Mouse (Mus musculus): Measurements from ENCODE around the gene Pex6. TPM values are rescaled to one million over a fixed set of nuclear protein-coding genes. Genes with fewer than 3 reads are reported as not detected.
A peak's percentile ranks its signal among the peaks of the same experiment; 100 is the strongest.

Gene Pex6
- total RNA-seq, 1 experiment, result 17.8 TPM

DNA sequence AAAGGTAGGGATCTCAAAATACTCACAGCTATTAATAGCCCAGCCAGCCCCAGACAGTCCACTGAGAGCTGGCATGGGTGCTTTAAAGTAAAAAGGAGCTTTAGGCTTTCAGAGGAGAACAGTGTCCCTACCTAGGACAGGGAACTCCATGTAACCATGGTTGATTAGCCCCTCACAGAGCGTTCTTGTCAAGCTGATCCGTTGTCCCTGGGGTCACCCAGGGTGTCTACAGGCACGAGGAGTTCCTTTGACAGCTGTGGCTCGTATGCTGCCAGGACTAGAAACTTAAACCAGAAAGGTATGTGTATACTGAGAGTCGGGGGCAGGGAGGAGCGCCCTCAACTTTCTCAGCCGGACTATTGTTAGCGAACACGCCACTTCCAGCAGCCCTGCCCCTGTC, 32.4 kb upstream of the Pex6 start:
- DNase-seq (ENCODE audit: low read depth, low spot score), result no peak
- peak overlapping the region; percentile 15; the same call in 1 of the 2 replicates for H3K9ac ChIP-seq (ENCODE audit: insufficient read depth, low read depth, low read length, poor library complexity, severe bottlenecking)
- no peak overlapping the region for H3K27ac ChIP-seq (ENCODE audit: insufficient read depth, low read depth, low read length, poor library complexity, severe bottlenecking)
- H3K36me3 ChIP-seq (ENCODE audit: control insufficient read depth, insufficient read depth, low read length, poor library complexity, severe bottlenecking), result peaks cover 37% of the 10 kb centered on the region
- peaks cover 22 to 41% of the 10 kb centered on the region in 2 experiments for H3K4me1 ChIP-seq (ENCODE audit: control insufficient read depth in 2 of 2, insufficient read depth in 2 of 2, low read length in 2 of 2, poor library complexity in 1 of 2)
- TF ChIP-seq ZC3H11A (IDR thresholded peaks at IDR 0.05; ENCODE audit: borderline replicate concordance, low read depth, low read length) (no peak), HCFC1 (IDR thresholded peaks at IDR 0.05; ENCODE audit: borderline replicate concordance, insufficient read depth, low read length) (no peak), CHD2 (IDR thresholded peaks at IDR 0.05; ENCODE audit: low read depth, low read length) (no peak), MAFK (IDR thresholded peaks at IDR 0.05; ENCODE audit: insufficient read depth, low read depth, low read length) (no peak), ZNF384 (IDR thresholded peaks at IDR 0.05; ENCODE audit: low read depth, low read length) (no peak)
- H3K9me3 ChIP-seq (ENCODE audit: control insufficient read depth, insufficient read depth, low read depth, low read length), result no peaks in the 10 kb centered on the region
- in situ Hi-C loops (cut with MboI; ENCODE audit: low sequenced_read_pairs in 2 of 2, unreplicated experiment in 2 of 2), result no loop called here
- H3K4me3 ChIP-seq (ENCODE audit: insufficient read depth in 1 of 2, low read depth in 1 of 2, low read length in 2 of 2, poor library complexity in 1 of 2, severe bottlenecking in 1 of 2), result peak overlapping the region; percentile 95 to 98; a peak in 2 of 4 replicates

DNA sequence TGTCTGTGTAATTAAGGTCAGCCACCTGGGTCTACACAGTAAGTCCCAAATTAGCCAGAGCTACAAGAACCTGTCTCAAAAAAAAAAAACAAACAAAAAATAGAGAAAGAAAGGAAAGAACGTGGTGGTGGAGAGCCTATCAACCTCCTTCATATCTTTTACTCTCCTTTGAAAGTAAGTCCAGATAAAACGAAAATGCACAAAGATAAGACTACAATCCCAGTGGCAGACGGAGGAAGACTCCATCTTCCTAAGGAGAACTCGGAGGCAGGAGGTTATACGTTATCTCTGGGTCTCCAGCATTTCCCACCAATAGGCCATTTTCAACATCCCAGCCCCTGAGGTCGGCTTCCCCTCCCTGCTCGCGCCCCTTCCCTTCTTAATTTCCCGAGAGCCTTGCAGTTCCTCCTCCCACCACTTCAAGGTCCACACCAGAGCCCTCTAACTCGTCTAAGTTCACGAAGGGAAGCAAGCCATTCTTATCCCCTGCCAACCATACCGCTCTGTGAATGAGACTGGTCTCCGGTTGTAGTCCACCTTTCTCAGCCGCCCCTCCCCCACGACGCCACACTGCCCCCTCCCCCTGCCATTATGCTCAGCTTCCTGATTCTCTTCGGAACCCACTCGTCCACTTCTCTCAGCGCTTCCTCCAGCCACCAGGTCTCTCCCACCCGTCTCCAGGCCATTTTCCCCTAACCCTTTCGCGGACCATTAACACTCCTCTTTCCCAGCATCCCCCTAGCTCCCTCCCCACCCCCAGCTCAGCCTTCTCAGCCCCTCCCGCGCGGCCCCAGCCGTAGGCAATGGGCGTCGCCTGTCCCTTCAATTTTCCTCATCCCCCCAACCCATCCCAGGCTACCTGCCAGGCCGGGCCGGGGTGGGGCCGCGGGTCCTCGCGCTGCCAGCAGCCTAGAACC, 31.2 kb upstream of the Pex6 start:
- H3K27ac ChIP-seq (ENCODE audit: insufficient read depth, low read depth, low read length, poor library complexity, severe bottlenecking), result peak overlapping the region; percentile 94
- H3K4me1 ChIP-seq (ENCODE audit: control insufficient read depth in 2 of 2, insufficient read depth in 2 of 2, low read length in 2 of 2, poor library complexity in 1 of 2), result peaks cover 22 to 45% of the 10 kb centered on the region in 2 experiments
- peak overlapping the region; percentile 95 to 98 for H3K4me3 ChIP-seq (ENCODE audit: insufficient read depth in 1 of 2, low read depth in 1 of 2, low read length in 2 of 2, poor library complexity in 1 of 2, severe bottlenecking in 1 of 2)
- no peak for TF ChIP-seq ZC3H11A (IDR thresholded peaks at IDR 0.05; ENCODE audit: borderline replicate concordance, low read depth, low read length)
- TF ChIP-seq HCFC1 (IDR thresholded peaks at IDR 0.05; ENCODE audit: borderline replicate concordance, insufficient read depth, low read length), result no peak
- TF ChIP-seq CHD2 (IDR thresholded peaks at IDR 0.05; ENCODE audit: low read depth, low read length), result no peak
- no peak for TF ChIP-seq MAFK (IDR thresholded peaks at IDR 0.05; ENCODE audit: insufficient read depth, low read depth, low read length)
- no peak for TF ChIP-seq ZNF384 (IDR thresholded peaks at IDR 0.05; ENCODE audit: low read depth, low read length)
- no peaks in the 10 kb centered on the region for H3K9me3 ChIP-seq (ENCODE audit: control insufficient read depth, insufficient read depth, low read depth, low read length)
- H3K9ac ChIP-seq (ENCODE audit: insufficient read depth, low read depth, low read length, poor library complexity, severe bottlenecking), result peak overlapping the region; percentile 92
- in situ Hi-C loops (cut with MboI; ENCODE audit: low sequenced_read_pairs in 2 of 2, unreplicated experiment in 2 of 2), result no loop called here
- H3K36me3 ChIP-seq (ENCODE audit: control insufficient read depth, insufficient read depth, low read length, poor library complexity, severe bottlenecking), result peaks cover 43% of the 10 kb centered on the region
- peak; percentile 31 for DNase-seq (ENCODE audit: low read depth, low spot score)

DNA sequence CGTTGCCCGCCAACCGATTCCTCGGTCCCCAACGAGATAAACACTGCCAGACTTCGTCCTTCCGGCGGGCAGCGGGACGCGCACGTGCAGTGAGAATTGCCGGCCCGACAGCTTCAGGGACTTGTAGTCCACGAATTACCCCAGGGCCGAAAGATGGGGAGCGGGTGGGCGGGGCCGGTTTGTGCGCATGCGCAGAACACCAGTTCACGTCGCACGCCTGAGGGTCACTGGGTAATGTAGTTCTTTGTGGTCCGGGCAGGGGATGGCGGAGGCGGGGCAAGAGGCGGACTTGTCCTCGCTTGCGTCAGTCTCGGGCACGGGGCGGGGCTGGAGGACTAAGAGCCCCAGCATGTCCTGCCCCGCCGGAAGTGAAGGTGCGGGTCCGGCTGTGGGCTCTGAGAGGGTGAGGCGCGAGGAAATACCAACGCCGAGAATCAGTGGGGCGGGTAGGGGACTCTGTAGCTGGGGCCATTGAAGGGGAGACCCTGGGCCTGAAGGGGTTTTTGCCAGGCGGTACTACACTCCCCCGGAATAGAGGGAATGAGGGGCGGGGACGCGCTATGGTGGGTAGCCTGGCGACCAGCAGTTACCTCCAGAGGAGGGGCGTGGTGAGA, 30.4 kb upstream of the Pex6 start, which contains the start of gene Klhdc3:
Klhdc3 (minus strand) TSS at position 155 of the 614 bp plus-strand sequence.
- TF ChIP-seq HCFC1 (IDR thresholded peaks at IDR 0.05; ENCODE audit: borderline replicate concordance, insufficient read depth, low read length), result peak; percentile 94
- TF ChIP-seq ZC3H11A (IDR thresholded peaks at IDR 0.05; ENCODE audit: borderline replicate concordance, low read depth, low read length), result no peak
- TF ChIP-seq CHD2 (IDR thresholded peaks at IDR 0.05; ENCODE audit: low read depth, low read length), result no peak
- no peak for TF ChIP-seq MAFK (IDR thresholded peaks at IDR 0.05; ENCODE audit: insufficient read depth, low read depth, low read length)
- no peak for TF ChIP-seq ZNF384 (IDR thresholded peaks at IDR 0.05; ENCODE audit: low read depth, low read length)
- DNase-seq (ENCODE audit: low read depth, low spot score), result peak; percentile 99
- in situ Hi-C loops (cut with MboI; ENCODE audit: low sequenced_read_pairs in 2 of 2, unreplicated experiment in 2 of 2), result no loop called here
- Histone ChIP-seq H3K4me1 (ENCODE audit: control insufficient read depth in 2 of 2, insufficient read depth in 2 of 2, low read length in 2 of 2, poor library complexity in 1 of 2) (peaks cover 17 to 43% of the 10 kb centered on the region in 2 experiments; a peak in 3 of 4 replicates), H3K9me3 (ENCODE audit: control insufficient read depth, insufficient read depth, low read depth, low read length) (no peaks in the 10 kb centered on the region), H3K9ac (ENCODE audit: insufficient read depth, low read depth, low read length, poor library complexity, severe bottlenecking) (peak within 1 kb of the TSS; percentile 92), H3K36me3 (ENCODE audit: control insufficient read depth, insufficient read depth, low read length, poor library complexity, severe bottlenecking) (peaks cover 49% of the 10 kb centered on the region), H3K27ac (ENCODE audit: insufficient read depth, low read depth, low read length, poor library complexity, severe bottlenecking) (peak within 1 kb of the TSS; percentile 94), H3K4me3 (ENCODE audit: insufficient read depth in 1 of 2, low read depth in 1 of 2, low read length in 2 of 2, poor library complexity in 1 of 2, severe bottlenecking in 1 of 2) (peak within 1 kb of the TSS; percentile 95 to 98)

DNA sequence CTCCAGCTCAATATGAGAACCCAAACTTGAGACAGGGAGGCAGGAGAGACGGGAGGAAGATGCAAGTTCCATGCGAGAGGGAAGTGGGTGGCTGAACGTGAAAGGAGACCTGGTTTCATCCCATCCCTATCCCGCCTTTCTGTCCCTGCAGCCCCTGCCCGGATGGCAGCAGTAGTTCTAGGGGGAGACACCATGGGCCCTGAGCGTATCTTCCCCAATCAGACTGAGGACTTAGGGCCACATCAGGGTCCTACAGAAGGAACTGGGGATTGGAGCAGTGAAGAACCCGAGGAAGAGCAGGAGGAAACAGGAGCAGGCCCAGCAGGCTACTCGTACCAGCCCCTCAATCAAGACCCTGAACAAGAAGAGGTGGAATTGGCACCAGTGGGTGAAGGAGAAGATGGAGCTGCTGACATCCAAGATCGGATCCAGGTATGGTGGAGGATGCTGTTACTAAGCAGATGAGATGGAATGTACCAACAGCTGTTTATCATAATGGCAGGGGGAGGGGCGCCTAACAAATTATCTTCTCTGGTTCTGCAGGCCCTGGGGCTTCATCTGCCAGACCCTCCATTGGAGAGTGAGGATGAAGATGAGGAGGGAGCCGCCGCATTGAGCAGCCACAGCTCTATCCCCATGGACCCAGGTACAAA, 29.7 kb upstream of the Pex6 start:
- Histone ChIP-seq H3K36me3 (ENCODE audit: control insufficient read depth, insufficient read depth, low read length, poor library complexity, severe bottlenecking) (peaks cover 49% of the 10 kb centered on the region), H3K4me3 (ENCODE audit: insufficient read depth in 1 of 2, low read depth in 1 of 2, low read length in 2 of 2, poor library complexity in 1 of 2, severe bottlenecking in 1 of 2) (peak overlapping the region; percentile 78 to 92), H3K27ac (ENCODE audit: insufficient read depth, low read depth, low read length, poor library complexity, severe bottlenecking) (peak overlapping the region; percentile 64), H3K9ac (ENCODE audit: insufficient read depth, low read depth, low read length, poor library complexity, severe bottlenecking) (peak overlapping the region; percentile 84), H3K9me3 (ENCODE audit: control insufficient read depth, insufficient read depth, low read depth, low read length) (no peaks in the 10 kb centered on the region), H3K4me1 (ENCODE audit: control insufficient read depth in 2 of 2, insufficient read depth in 2 of 2, low read length in 2 of 2, poor library complexity in 1 of 2) (peaks cover 17 to 37% of the 10 kb centered on the region in 2 experiments; a peak in 3 of 4 replicates)
- in situ Hi-C loops (cut with MboI; ENCODE audit: low sequenced_read_pairs in 2 of 2, unreplicated experiment in 2 of 2), result no loop called here
- DNase-seq (ENCODE audit: low read depth, low spot score), result no peak
- TF ChIP-seq CHD2 (IDR thresholded peaks at IDR 0.05; ENCODE audit: low read depth, low read length) (no peak), HCFC1 (IDR thresholded peaks at IDR 0.05; ENCODE audit: borderline replicate concordance, insufficient read depth, low read length) (no peak), ZC3H11A (IDR thresholded peaks at IDR 0.05; ENCODE audit: borderline replicate concordance, low read depth, low read length) (no peak), MAFK (IDR thresholded peaks at IDR 0.05; ENCODE audit: insufficient read depth, low read depth, low read length) (no peak), ZNF384 (IDR thresholded peaks at IDR 0.05; ENCODE audit: low read depth, low read length) (no peak)

All from ES-E14 (cell line).